Mouse (Mus musculus) forebrain, postnatal 0 days (tissue): ENCODE measurements at regions not wholly inside any gene's neighbourhood (a gene's known extent, or its start where the extent isn't known, plus 50 kb on each side); places are given as distances from the start of the nearest gene placed in this dataset.

Source experiments
- ATAC-seq: fragments of 200-750 bp; cut with Nextera tagmentation; 2 replicates; pipeline ENCODE4 v1.8.0; 2017; ENCODE audit warnings: mild to moderate bottlenecking, moderate library complexity
- DNase-seq: peaks from one replicate; pipeline ENCODE4 v3.0.0-alpha.2; 2015
- H3K27ac ChIP-seq: fragments of 300-500 bp; sonication (generic); 2 replicates; pipeline ENCODE4 v1.5.1; 2014; ENCODE audit warnings: low read depth, mild to moderate bottlenecking, antibody characterized with exemption, low read length, moderate library complexity, mixed read lengths
- H3K27me3 ChIP-seq: fragments of 300-500 bp; sonication (generic); 2 replicates; pipeline ENCODE4 v1.6.1; 2014; ENCODE audit warnings: mild to moderate bottlenecking, low read length, mixed read lengths; ENCODE audit not compliant: insufficient read depth
- H3K36me3 ChIP-seq: fragments of 300-500 bp; sonication (generic); 2 replicates; pipeline ENCODE4 v1.6.1; 2014; ENCODE audit warnings: mild to moderate bottlenecking, moderate library complexity; ENCODE audit not compliant: insufficient read depth
- H3K4me1 ChIP-seq: fragments of 300-500 bp; sonication (generic); 2 replicates; pipeline ENCODE4 v1.6.1; 2014; ENCODE audit warnings: antibody characterized with exemption; ENCODE audit not compliant: insufficient read depth
- H3K4me2 ChIP-seq: fragments of 300-500 bp; sonication (generic); 2 replicates; pipeline ENCODE4 v1.6.1; 2014; ENCODE audit warnings: low read depth, mild to moderate bottlenecking, moderate library complexity
- H3K4me3 ChIP-seq: fragments of 300-500 bp; sonication (generic); 2 replicates; pipeline ENCODE4 v1.5.1; 2014; ENCODE audit warnings: low read depth, low read length, mixed read lengths
- H3K9ac ChIP-seq: fragments of 300-500 bp; sonication (generic); 2 replicates; pipeline ENCODE4 v1.6.1; 2014; ENCODE audit warnings: mild to moderate bottlenecking
- H3K9me3 ChIP-seq: fragments of 300-500 bp; sonication (generic); 2 replicates; pipeline ENCODE4 v1.6.1; 2016; ENCODE audit warnings: low read length
- CTCF ChIP-seq: sonication (generic); IDR thresholded peaks from 2 replicates; pipeline ENCODE4 v1.5.1; 2016; ENCODE audit warnings: antibody characterized with exemption, control low read depth, low read depth
- WGBS: fragments of 180-500 bp; shearing (Covaris S2); extraction: QIAGEN DNeasy Blood & Tissue Kit; methylation state at CpG from one replicate; pipeline ENCODE4 v1.1.7; 2014; 5-methylcytosine and 5-hydroxymethylcytosine counted together

- Histone ChIP-seq H3K27ac (no peak overlapping the region), H3K4me2 (no peak overlapping the region), H3K4me1 (no peaks in the 10 kb centered on the region), H3K36me3 (no peaks in the 10 kb centered on the region), H3K9me3 (no peaks in the 10 kb centered on the region), H3K27me3 (no peaks in the 10 kb centered on the region), H3K4me3 (no peak overlapping the region), H3K9ac (no peak overlapping the region)
- ATAC-seq = no peak
- WGBS = 64% methylated on average over 2 of the region's 2 CpGs
- TF ChIP-seq CTCF = no peak
- DNase-seq = peak; percentile 4
Measured at GRCm38 (mm10) chr3:65037626-65038025, 71.6 kb upstream of the Kcnab1 start.

- 78% methylated on average over 3 of the region's 3 CpGs for WGBS
- no peaks in the 10 kb centered on the region for H3K36me3 ChIP-seq
- H3K4me3 ChIP-seq = no peak overlapping the region
- H3K27me3 ChIP-seq = no peaks in the 10 kb centered on the region
- no peak overlapping the region for H3K4me2 ChIP-seq
- no peak for ATAC-seq
- no peak overlapping the region for H3K27ac ChIP-seq
- no peak for DNase-seq
- no peaks in the 10 kb centered on the region for H3K4me1 ChIP-seq
- no peak for TF ChIP-seq CTCF
- H3K9me3 ChIP-seq = no peaks in the 10 kb centered on the region
- no peak overlapping the region for H3K9ac ChIP-seq
Measured at GRCm38 (mm10) chr3:65047879-65048278, 61.3 kb upstream of the Kcnab1 start.

GRCm38 (mm10) chr3:65055401-65055800, 53.8 kb upstream of the Kcnab1 start:
- no peak for TF ChIP-seq CTCF
- Histone ChIP-seq H3K36me3 (no peaks in the 10 kb centered on the region), H3K27ac (no peak overlapping the region), H3K9me3 (no peaks in the 10 kb centered on the region), H3K27me3 (no peaks in the 10 kb centered on the region), H3K4me3 (no peak overlapping the region), H3K4me1 (no peaks in the 10 kb centered on the region), H3K9ac (no peak overlapping the region), H3K4me2 (no peak overlapping the region)
- peak; percentile 20; the same call in 1 of the 2 replicates for ATAC-seq
- DNase-seq = peak; percentile 47
- WGBS = 18% methylated on average over 3 of the region's 3 CpGs
